Mouse (Mus musculus) brown adipose tissue, adult 24 weeks (tissue): ENCODE measurements around the gene Acvrl1. TPM values are rescaled to one million over a fixed set of nuclear protein-coding genes. Genes with fewer than 3 reads are reported as not detected.

ENCODE experiments used
- H3K27ac ChIP-seq: fragments of 200-500 bp; replicated peaks from 2 replicates; pipeline ENCODE4 v1.5.1; 2012; ENCODE audit warnings: low read depth, mild to moderate bottlenecking, low read length
- H3K4me1 ChIP-seq: fragments of 200-500 bp; 2 replicates; pipeline ENCODE4 v1.6.1; 2012; ENCODE audit warnings: low read length, mixed read lengths; ENCODE audit not compliant: control insufficient read depth, insufficient read depth, insufficient read length
- H3K4me3 ChIP-seq: fragments of 200-500 bp; 2 replicates; pipeline ENCODE4 v1.5.1; 2012; ENCODE audit warnings: low read depth, mild to moderate bottlenecking, low read length, moderate library complexity; ENCODE audit not compliant: insufficient read depth
- polyA plus RNA-seq: library from polyadenylated mRNA; stranded (reverse); fragments of >200 nt; gene quantifications from 2 replicates; pipeline ENCODE4 v1.2.4, GENCODE M21; 2012; ENCODE audit not compliant: missing spikeins, insufficient read depth, insufficient read length

Gene Acvrl1
- polyA plus RNA-seq = 9.4 and 13.7 TPM in 2 replicates

GRCm38 (mm10) chr15:101128181-101129089, at the start of gene Acvrl1:
Gene Acvrl1 (plus strand): TSS chr15:101128522.
- Histone ChIP-seq H3K4me1 (peaks cover 18% of the 10 kb centered on the region; the same call in 1 of the 2 replicates), H3K27ac (peak within 1 kb of the TSS; percentile 92)

GRCm38 (mm10) chr15:101078731-101079156, 49.6 kb upstream of the Acvrl1 start:
- H3K4me3 ChIP-seq = peak overlapping the region; percentile 55
- peaks cover 37% of the 10 kb centered on the region for H3K4me1 ChIP-seq
- peak overlapping the region; percentile 59 for H3K27ac ChIP-seq

More at GRCm38 (mm10) chr15:101128181-101129089, at the start of gene Acvrl1:
- H3K4me3 ChIP-seq = peak within 1 kb of the TSS; percentile 80

GRCm38 (mm10) chr15:101080031-101080520, 48.2 kb upstream of the Acvrl1 start:
- H3K27ac ChIP-seq = no peak overlapping the region
- H3K4me3 ChIP-seq = no peak overlapping the region
- peaks cover 34% of the 10 kb centered on the region for H3K4me1 ChIP-seq

- Histone ChIP-seq H3K27ac (peak overlapping the region; percentile 42), H3K4me3 (no peak overlapping the region), H3K4me1 (peaks cover 34% of the 10 kb centered on the region)
These were observed 47.2 kb upstream of the Acvrl1 start for GRCm38 (mm10) chr15:101081035-101081548.

- Histone ChIP-seq H3K4me3 (no peak overlapping the region), H3K27ac (peak overlapping the region; percentile 49), H3K4me1 (peaks cover 38% of the 10 kb centered on the region)
These were observed 46.1 kb upstream of the Acvrl1 start for GRCm38 (mm10) chr15:101082236-101082635.

GRCm38 (mm10) chr15:101084499-101084898, 43.8 kb upstream of the Acvrl1 start:
- no peak overlapping the region for H3K4me3 ChIP-seq
- H3K4me1 ChIP-seq = peaks cover 32% of the 10 kb centered on the region
- no peak overlapping the region for H3K27ac ChIP-seq

GRCm38 (mm10) chr15:101086451-101086850, 41.9 kb upstream of the Acvrl1 start:
- 0 out of 2 replicates have a peak overlapping the region, but pooled peaks have one; percentile 5 for H3K27ac ChIP-seq
- H3K4me3 ChIP-seq = no peak overlapping the region
- peaks cover 17% of the 10 kb centered on the region for H3K4me1 ChIP-seq

GRCm38 (mm10) chr15:101086956-101087355, 41.4 kb upstream of the Acvrl1 start:
- Histone ChIP-seq H3K4me3 (no peak overlapping the region), H3K4me1 (peaks cover 17% of the 10 kb centered on the region), H3K27ac (no peak overlapping the region)

GRCm38 (mm10) chr15:101088291-101088690, 40.0 kb upstream of the Acvrl1 start:
- H3K4me3 ChIP-seq = no peak overlapping the region
- H3K27ac ChIP-seq = no peak overlapping the region
- peaks cover 23% of the 10 kb centered on the region for H3K4me1 ChIP-seq

- peaks cover 20% of the 10 kb centered on the region for H3K4me1 ChIP-seq
- H3K4me3 ChIP-seq = no peak overlapping the region
- no peak overlapping the region for H3K27ac ChIP-seq
These were observed 36.8 kb upstream of the Acvrl1 start for GRCm38 (mm10) chr15:101091551-101091950.

- peaks cover 23% of the 10 kb centered on the region for H3K4me1 ChIP-seq
- no peak overlapping the region for H3K4me3 ChIP-seq
- H3K27ac ChIP-seq = peak overlapping the region; percentile 52
These were observed 36.0 kb upstream of the Acvrl1 start for GRCm38 (mm10) chr15:101092121-101092828.

GRCm38 (mm10) chr15:101092829-101093648, 35.3 kb upstream of the Acvrl1 start:
- Histone ChIP-seq H3K4me1 (peaks cover 26% of the 10 kb centered on the region), H3K27ac (peak overlapping the region; percentile 52), H3K4me3 (peak overlapping the region; percentile 17; the same call in 1 of the 2 replicates)

- H3K4me3 ChIP-seq = no peak overlapping the region
- peaks cover 28% of the 10 kb centered on the region for H3K4me1 ChIP-seq
- no peak overlapping the region for H3K27ac ChIP-seq
These were observed 34.3 kb upstream of the Acvrl1 start for GRCm38 (mm10) chr15:101093988-101094387.

GRCm38 (mm10) chr15:101094979-101095378, 33.3 kb upstream of the Acvrl1 start:
- H3K4me3 ChIP-seq = no peak overlapping the region
- no peak overlapping the region for H3K27ac ChIP-seq
- H3K4me1 ChIP-seq = peaks cover 28% of the 10 kb centered on the region
